Mouse (Mus musculus) cortical plate, adult 2 months (tissue): ENCODE results near the gene Tbc1d12.

ENCODE experiments used
- CTCF ChIP-seq: fragments of 200-500 bp; IDR thresholded peaks from 2 replicates; pipeline ENCODE4 v1.5.1; 2011; ENCODE audit warnings: mild to moderate bottlenecking, control low read depth, low read length; ENCODE audit not compliant: insufficient read depth; ENCODE audit errors: extremely low read depth
- POLR2A ChIP-seq: fragments of 200-500 bp; IDR thresholded peaks from 2 replicates; pipeline ENCODE4 v1.6.1; 2011; ENCODE audit warnings: mild to moderate bottlenecking, low read length, control low read depth; ENCODE audit not compliant: insufficient read depth; ENCODE audit errors: extremely low read depth

- no peak for TF ChIP-seq CTCF
- no peak for TF ChIP-seq POLR2A
These were observed 21.8 kb downstream of the Tbc1d12 start for GRCm38 (mm10) chr19:38858224-38858623.
